Mouse (Mus musculus) MN1 (cell line): ENCODE measurements at regions not wholly inside any gene's neighbourhood (a gene's known extent, or its start where the extent isn't known, plus 50 kb on each side); places are given as distances from the start of the nearest gene placed in this dataset.

Experiments used
- DNase-seq: peaks from one replicate; pipeline ENCODE4 v3.0.0-alpha.2; 2016; ENCODE audit warnings: low spot score

- DNase-seq: no peak
These were observed 832.8 kb downstream of the Ryr2 start for GRCm38 (mm10) chr13:11273896-11274295.

GRCm38 (mm10) chr13:11268673-11269340 is 837.9 kb downstream of the Ryr2 start:
- peak; percentile 19 for DNase-seq

DNA sequence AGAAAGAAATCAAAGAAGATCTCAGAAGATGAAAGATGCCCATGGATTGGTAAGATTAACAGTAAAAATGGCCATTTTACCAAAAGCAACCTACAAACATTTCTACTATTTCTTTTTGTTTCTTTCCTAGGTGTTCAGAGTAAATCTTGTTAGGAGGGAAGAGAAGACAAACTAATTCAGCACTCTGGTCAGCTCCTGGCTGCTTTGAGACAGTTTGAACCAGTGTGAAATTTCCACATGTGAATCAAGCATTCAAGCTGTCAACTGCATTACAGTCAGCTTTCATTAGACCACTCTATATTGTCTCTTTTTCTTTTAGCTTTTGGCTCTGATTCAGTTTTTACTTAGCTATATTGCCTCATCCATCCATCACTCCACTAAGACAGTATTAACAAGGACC is 859.2 kb downstream of the Ryr2 start:
- no peak for DNase-seq

DNA sequence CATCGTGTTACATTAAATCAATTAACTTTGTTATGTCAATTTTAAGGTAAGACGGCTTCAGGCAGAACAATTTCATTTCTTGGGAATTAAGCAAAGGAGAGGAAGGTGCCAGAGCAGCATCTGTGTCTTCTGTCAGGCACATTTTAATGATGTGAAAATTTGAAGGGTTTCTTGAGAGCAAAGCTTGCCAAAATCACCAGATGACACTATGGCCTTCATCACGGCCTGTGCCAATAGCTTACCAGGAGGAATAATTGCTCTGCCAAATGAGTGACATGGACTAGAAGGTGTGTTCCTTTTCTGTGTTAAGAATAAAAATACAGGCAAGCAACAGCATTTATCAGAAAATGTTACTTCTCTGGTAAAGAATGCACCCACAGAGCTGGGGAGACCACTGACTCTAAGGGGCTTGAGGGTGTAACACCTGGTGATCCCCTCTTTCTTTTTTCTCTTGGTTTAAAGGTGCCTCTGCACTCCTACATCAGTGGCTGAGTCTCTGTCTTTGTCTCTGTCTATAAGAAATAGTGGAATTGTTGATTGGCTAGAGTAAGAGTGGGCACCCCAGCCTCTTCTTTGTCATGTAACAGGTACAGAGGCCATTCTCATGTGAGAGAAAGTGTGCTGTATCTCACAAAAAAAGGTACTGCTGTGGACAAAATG is 856.2 kb upstream of the Chrm3 start:
- peak; percentile 35 for DNase-seq

- DNase-seq: no peak
These were observed 849.5 kb upstream of the Chrm3 start for GRCm38 (mm10) chr13:11210109-11210508.

DNA sequence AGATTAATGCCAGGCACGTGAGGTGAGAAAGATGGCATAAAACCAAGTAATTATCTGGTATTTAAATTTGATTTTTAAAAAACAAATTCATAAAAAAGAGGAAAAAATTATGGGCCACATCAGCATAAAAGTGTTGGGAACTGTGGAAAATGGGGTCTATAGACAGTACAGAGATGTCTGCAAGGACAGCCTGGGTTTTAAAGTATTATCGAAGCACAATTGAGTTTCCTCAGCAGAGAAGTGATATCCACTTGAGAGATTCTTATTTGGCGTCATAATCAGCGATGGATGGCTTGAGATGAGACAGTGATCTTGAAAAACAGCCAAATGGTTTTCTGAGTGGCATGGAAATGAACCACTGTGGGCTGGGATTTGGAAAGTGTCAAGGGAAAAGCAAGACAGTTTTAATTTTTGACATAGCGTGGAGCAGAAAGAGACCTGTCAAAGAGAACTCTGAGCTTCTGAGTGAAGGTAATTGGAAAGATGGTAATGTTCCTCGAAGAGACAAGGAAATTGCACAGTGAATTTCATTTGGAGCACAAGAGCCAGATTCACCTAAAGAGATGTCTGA is 844.7 kb upstream of the Chrm3 start:
- DNase-seq: peak; percentile 19

DNA sequence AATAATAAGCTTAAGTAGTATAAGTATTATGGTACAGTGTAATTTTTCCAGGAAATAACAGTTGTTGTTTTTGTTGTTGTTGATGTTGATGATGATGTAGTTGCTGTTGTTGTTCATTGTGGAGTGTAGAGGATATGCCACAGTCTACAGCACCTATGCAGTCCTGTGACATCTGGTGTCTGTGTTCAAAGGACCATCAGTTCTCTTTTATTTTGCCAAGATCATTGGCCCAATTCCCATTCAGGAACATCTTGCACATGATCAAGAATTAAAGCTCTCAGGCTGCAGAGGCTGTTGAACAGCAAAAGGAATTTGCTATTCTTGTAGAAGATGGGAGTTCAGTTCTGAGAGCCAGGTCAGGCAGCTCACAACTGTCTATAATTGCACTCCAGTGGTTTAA is 841.3 kb upstream of the Chrm3 start:
- DNase-seq: no peak

- DNase-seq: no peak
These were observed 831.8 kb upstream of the Chrm3 start for GRCm38 (mm10) chr13:11192471-11192870.

GRCm38 (mm10) chr13:11181191-11181590 is 820.5 kb upstream of the Chrm3 start:
- DNase-seq: no peak

DNA sequence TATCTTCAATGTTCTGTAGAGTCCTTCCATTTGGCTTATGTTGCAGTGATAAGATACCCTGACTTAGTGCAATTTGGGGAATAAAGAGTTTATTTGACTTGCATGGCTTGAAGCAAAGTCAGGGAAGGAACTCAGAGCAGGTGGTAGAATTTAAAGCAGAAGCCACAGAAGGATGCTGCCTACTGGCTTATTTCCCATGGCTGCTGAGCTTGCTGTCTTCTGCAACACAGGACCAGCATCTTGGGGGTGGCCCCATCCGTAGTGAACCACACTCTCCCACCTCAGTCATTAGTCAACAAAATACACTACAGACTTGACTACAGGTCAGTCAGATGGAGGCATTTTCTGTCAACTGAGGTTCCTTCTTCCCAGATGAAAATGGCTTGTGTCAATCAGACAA is 819.7 kb upstream of the Chrm3 start:
- DNase-seq: no peak

DNA sequence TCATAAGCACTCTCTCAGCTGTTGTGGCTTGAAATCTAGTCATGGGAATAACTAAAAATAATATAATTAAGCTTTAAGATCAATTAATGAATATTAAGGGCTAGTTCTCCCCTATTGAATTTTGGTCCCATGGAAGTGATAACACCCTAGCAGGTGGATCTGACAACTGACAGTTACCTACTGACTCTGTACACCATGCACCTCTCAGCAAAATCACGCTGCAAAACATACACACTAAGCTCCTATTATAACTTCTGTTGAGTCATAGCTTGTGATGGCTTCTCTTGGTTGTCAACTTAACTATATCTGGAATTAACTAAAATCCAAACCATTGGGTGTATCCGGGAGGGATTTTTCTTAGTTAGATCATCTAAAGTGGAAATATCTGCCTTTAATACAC is 817.9 kb upstream of the Chrm3 start:
- no peak for DNase-seq

- no peak for DNase-seq
These were observed 817.2 kb upstream of the Chrm3 start for GRCm38 (mm10) chr13:11177642-11178420.

- DNase-seq: no peak
These were observed 806.5 kb upstream of the Chrm3 start for GRCm38 (mm10) chr13:11167115-11167514.

GRCm38 (mm10) chr13:11164130-11164529 is 803.5 kb upstream of the Chrm3 start:
- DNase-seq: no peak

DNA sequence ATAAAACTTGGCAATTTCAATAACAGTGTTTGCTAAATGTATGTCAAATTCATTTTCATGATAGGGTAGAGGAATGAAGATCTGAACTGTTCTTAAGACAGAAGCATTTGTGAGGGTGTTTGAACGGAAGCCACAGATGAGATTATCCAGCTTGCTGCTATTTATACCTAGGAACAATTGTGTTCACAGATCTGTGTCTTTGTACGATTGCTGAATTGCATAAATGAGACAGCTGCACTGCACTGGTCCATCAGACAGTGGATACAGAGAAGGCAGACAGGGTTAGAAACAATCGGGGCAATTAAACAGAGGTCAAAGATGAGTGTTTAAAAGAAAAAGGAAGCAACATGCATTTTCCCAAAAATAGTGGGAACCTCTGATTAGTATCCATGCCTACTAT is 786.6 kb upstream of the Chrm3 start:
- DNase-seq: no peak

GRCm38 (mm10) chr13:11107693-11108092 is 747.0 kb upstream of the Chrm3 start:
- no peak for DNase-seq

DNA sequence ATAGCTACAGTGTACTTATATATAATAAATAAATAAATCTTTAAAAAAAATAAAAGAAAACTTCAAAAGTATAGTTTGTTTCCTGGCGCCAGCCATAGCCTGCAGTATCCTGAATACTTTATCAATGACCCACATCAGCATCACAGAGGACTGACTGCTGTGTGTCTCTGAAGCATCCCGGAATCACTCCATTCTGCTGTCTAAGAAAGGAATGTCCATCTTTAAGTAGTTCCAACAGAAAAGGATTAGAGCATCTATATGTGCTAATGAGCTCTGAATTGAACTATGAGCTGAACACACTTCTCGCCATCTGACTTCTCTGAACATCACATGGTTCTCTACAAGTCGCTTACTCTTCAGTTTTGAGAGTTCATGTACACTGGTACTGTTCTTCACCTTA is 745.8 kb upstream of the Chrm3 start:
- DNase-seq: no peak

DNA sequence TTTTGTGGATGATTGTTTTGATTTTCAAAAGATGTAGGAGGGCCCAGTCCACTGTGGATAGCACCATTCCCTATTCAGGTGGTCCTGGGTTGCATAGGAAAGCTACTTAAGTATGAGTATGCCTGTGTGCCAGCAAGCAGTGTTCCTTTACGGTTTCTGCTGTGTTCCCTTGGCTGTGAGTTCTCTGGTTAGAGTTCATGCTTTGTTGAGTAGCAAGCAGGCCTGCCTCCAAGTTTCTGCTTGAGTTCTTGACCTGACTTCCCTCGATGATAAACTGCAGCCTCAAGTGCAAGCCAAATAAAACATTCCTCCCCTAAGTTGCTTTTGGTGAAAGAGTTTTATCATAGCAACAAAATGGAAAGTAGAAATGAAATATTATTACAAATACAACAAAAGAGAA is 744.9 kb upstream of the Chrm3 start:
- DNase-seq: no peak

- no peak for DNase-seq
These were observed 738.9 kb upstream of the Chrm3 start for GRCm38 (mm10) chr13:11099586-11099950.

DNA sequence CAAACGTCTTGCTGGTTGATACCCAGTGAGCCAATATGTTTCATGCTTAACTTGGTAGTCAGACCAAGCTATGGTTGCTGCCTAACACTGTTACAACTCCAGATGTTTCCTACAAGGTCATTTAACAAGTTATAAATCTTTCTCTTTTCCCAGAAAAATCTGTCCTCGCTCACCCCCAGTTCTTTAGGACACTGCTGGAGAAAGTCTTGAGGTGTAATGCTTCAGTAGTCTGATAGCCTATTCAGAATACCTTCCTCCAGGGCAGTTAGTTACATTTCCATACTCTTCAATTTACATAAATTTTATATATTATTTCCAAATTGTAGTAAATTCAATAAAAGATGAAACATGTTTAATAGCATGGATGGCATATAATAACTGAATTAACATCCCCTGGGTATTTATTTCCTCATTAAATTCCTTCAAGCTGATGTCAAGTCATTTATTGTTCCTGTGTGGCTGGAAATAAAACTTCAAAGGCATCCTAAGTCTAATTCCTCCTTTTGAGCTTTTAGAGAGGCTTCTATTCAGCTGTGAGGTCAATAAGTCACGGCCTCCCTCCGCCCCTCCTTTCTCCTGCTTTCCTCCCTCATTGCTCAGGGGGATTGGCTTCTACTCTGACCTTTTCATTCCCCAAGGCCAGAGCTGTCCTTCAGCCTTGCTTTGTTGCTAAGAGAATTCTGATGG is 738.4 kb upstream of the Chrm3 start:
- no peak for DNase-seq

- DNase-seq: no peak
These were observed 732.3 kb upstream of the Chrm3 start for GRCm38 (mm10) chr13:11092911-11093310.
